Mouse (Mus musculus) MEL (cell line): ENCODE measurements around the gene Abcc4. TPM values are rescaled to one million over a fixed set of nuclear protein-coding genes. Genes with fewer than 3 reads are reported as not detected.

Experiments
- DNase-seq: peaks from one replicate; pipeline ENCODE4 v3.0.0; 2011; ENCODE audit warnings: low read depth, low spot score
- H3K27ac ChIP-seq: 2 replicates; pipeline ENCODE4 v1.5.1; 2012; ENCODE audit warnings: low read depth, mild to moderate bottlenecking, control low read depth, low read length, moderate library complexity; ENCODE audit not compliant: control insufficient read depth
- H3K27me3 ChIP-seq, 2 experiments: fragments of 150-350 bp in 1 of 2; sonication (generic) in 1 of 2; 2 replicates each; pipeline ENCODE4 v1.6.1; 2012; ENCODE audit warnings: low read length in 2 of 2, mild to moderate bottlenecking in 2 of 2, improper control_type of control experiment in 1 of 2, moderate library complexity in 1 of 2; ENCODE audit not compliant: insufficient read depth in 2 of 2, control insufficient read depth in 1 of 2
- H3K36me3 ChIP-seq, 2 experiments: 2 replicates each; pipeline ENCODE4 v1.6.1; 2012 to 2014; ENCODE audit warnings: low read length in 2 of 2, improper control_type of control experiment in 1 of 2, inconsistent platforms in 1 of 2, mild to moderate bottlenecking in 1 of 2; ENCODE audit not compliant: insufficient read depth in 2 of 2, control insufficient read depth in 1 of 2
- H3K4me1 ChIP-seq, 2 experiments: fragments of 150-350 bp in 1 of 2; sonication (generic) in 1 of 2; 2 replicates each; pipeline ENCODE4 v1.6.1; 2012; ENCODE audit warnings: low read length in 2 of 2, improper control_type of control experiment in 1 of 2, mild to moderate bottlenecking in 1 of 2; ENCODE audit not compliant: insufficient read depth in 2 of 2, control insufficient read depth in 1 of 2
- H3K4me3 ChIP-seq, 2 experiments: fragments of 150-350 bp in 1 of 2; sonication (generic) in 1 of 2; 2 replicates each; pipeline ENCODE4 v1.5.1; 2012; ENCODE audit warnings: low read depth in 2 of 2, low read length in 2 of 2, mild to moderate bottlenecking in 2 of 2, moderate library complexity in 2 of 2, control low read depth in 1 of 2, improper control_type of control experiment in 1 of 2; ENCODE audit not compliant: control insufficient read depth in 1 of 2, insufficient read depth in 1 of 2
- H3K79me2 ChIP-seq: 2 replicates; pipeline ENCODE4 v1.6.1; 2012; ENCODE audit warnings: mild to moderate bottlenecking, low read length, moderate library complexity; ENCODE audit not compliant: control insufficient read depth, poor library complexity, insufficient read depth
- H3K9ac ChIP-seq: 2 replicates; pipeline ENCODE4 v1.6.1; 2012; ENCODE audit warnings: low read depth, mild to moderate bottlenecking, control low read depth, low read length, moderate library complexity; ENCODE audit not compliant: control insufficient read depth, poor library complexity, severe bottlenecking
- H3K9me3 ChIP-seq: fragments of 150-350 bp; sonication (generic); replicated peaks from 2 replicates; pipeline ENCODE4 v1.6.1; 2012; ENCODE audit warnings: mild to moderate bottlenecking, low read length, improper control_type of control experiment, moderate library complexity; ENCODE audit not compliant: insufficient read depth
- BHLHE40 ChIP-seq: IDR thresholded peaks from 2 replicates; pipeline ENCODE4 v1.6.1; 2012; ENCODE audit warnings: low read depth, mild to moderate bottlenecking, inconsistent platforms, low read length, improper control_type of control experiment, borderline replicate concordance
- CHD2 ChIP-seq: IDR thresholded peaks from 2 replicates; pipeline ENCODE4 v1.6.1; 2011; ENCODE audit warnings: low read length, improper control_type of control experiment
- EP300 ChIP-seq, 2 experiments: IDR thresholded peaks; 2 replicates each; pipeline ENCODE4 v1.6.1; 2011; ENCODE audit warnings: improper control_type of control experiment in 2 of 2, low read length in 2 of 2, low read depth in 1 of 2, mild to moderate bottlenecking in 1 of 2
- ETS1 ChIP-seq: IDR thresholded peaks from 2 replicates; pipeline ENCODE4 v1.6.1; 2012; ENCODE audit warnings: low read depth, mild to moderate bottlenecking, inconsistent platforms, low read length, improper control_type of control experiment, moderate library complexity
- GABPA ChIP-seq: IDR thresholded peaks from 2 replicates; pipeline ENCODE4 v1.6.1; 2012; ENCODE audit warnings: low read depth, mild to moderate bottlenecking, inconsistent platforms, low read length, improper control_type of control experiment, moderate library complexity
- GATA1 ChIP-seq: IDR thresholded peaks from 2 replicates; pipeline ENCODE4 v1.6.1; 2011; ENCODE audit warnings: low read depth, low read length, improper control_type of control experiment
- HCFC1 ChIP-seq: IDR thresholded peaks from 2 replicates; pipeline ENCODE4 v1.6.1; 2012; ENCODE audit warnings: low read depth, mild to moderate bottlenecking, inconsistent platforms, low read length, improper control_type of control experiment, moderate library complexity
- JUND ChIP-seq: IDR thresholded peaks from 2 replicates; pipeline ENCODE4 v1.6.1; 2011; ENCODE audit warnings: low read depth, mild to moderate bottlenecking, improper control_type of control experiment, low read length
- MAFK ChIP-seq: IDR thresholded peaks from 2 replicates; pipeline ENCODE4 v1.6.1; 2011; ENCODE audit warnings: low read depth, mild to moderate bottlenecking, low read length, improper control_type of control experiment, borderline replicate concordance
- MAX ChIP-seq: IDR thresholded peaks from 2 replicates; pipeline ENCODE4 v1.6.1; 2011; ENCODE audit warnings: low read length, improper control_type of control experiment
- MEF2A ChIP-seq: IDR thresholded peaks from 2 replicates; pipeline ENCODE4 v1.6.1; 2014; ENCODE audit warnings: low read depth, mild to moderate bottlenecking, inconsistent platforms, low read length, improper control_type of control experiment; ENCODE audit not compliant: poor library complexity, insufficient replicate concordance, severe bottlenecking; ENCODE audit errors: extremely low read depth
- MXI1 ChIP-seq: IDR thresholded peaks from 2 replicates; pipeline ENCODE4 v1.6.1; 2011; ENCODE audit warnings: mild to moderate bottlenecking, low read depth, low read length, improper control_type of control experiment
- MYB ChIP-seq: IDR thresholded peaks from 2 replicates; pipeline ENCODE4 v1.6.1; 2011; ENCODE audit warnings: mild to moderate bottlenecking, low read depth, low read length, improper control_type of control experiment
- MYC ChIP-seq: IDR thresholded peaks from 2 replicates; pipeline ENCODE4 v1.6.1; 2011; ENCODE audit warnings: low read depth, mild to moderate bottlenecking, low read length, improper control_type of control experiment, moderate library complexity
- NELFE ChIP-seq: IDR thresholded peaks from 2 replicates; pipeline ENCODE4 v1.6.1; 2011; ENCODE audit warnings: low read depth, low read length, improper control_type of control experiment
- NRF1 ChIP-seq: IDR thresholded peaks from 2 replicates; pipeline ENCODE4 v1.6.1; 2014; ENCODE audit warnings: low read depth, mild to moderate bottlenecking, inconsistent platforms, low read length, improper control_type of control experiment, moderate library complexity; ENCODE audit not compliant: poor library complexity, insufficient read depth, severe bottlenecking
- POLR2A ChIP-seq, 2 experiments: IDR thresholded peaks; 2 replicates each; pipeline ENCODE4 v1.6.1; 2011 to 2012; ENCODE audit warnings: low read length in 2 of 2, mild to moderate bottlenecking in 2 of 2, control low read depth in 1 of 2, improper control_type of control experiment in 1 of 2, low read depth in 1 of 2, moderate library complexity in 1 of 2; ENCODE audit not compliant: control insufficient read depth in 1 of 2, insufficient read depth in 1 of 2, poor library complexity in 1 of 2
- RAD21 ChIP-seq: IDR thresholded peaks from 2 replicates; pipeline ENCODE4 v1.6.1; 2011; ENCODE audit warnings: mild to moderate bottlenecking, low read depth, low read length, improper control_type of control experiment
- SIN3A ChIP-seq: IDR thresholded peaks from 2 replicates; pipeline ENCODE4 v1.6.1; 2012; ENCODE audit warnings: low read length, improper control_type of control experiment, inconsistent platforms
- SMC3 ChIP-seq: IDR thresholded peaks from 2 replicates; pipeline ENCODE4 v1.6.1; 2011; ENCODE audit warnings: low read depth, low read length, improper control_type of control experiment
- TAL1 ChIP-seq: IDR thresholded peaks from 2 replicates; pipeline ENCODE4 v1.6.1; 2012; ENCODE audit warnings: mild to moderate bottlenecking, inconsistent platforms, low read length, moderate library complexity, mixed read lengths
- TCF12 ChIP-seq: IDR thresholded peaks from 2 replicates; pipeline ENCODE4 v1.6.1; 2014; ENCODE audit warnings: low read depth, mild to moderate bottlenecking, inconsistent platforms, low read length, improper control_type of control experiment, moderate library complexity
- UBTF ChIP-seq: IDR thresholded peaks from 2 replicates; pipeline ENCODE4 v1.6.1; 2012; ENCODE audit warnings: low read depth, mild to moderate bottlenecking, inconsistent platforms, low read length, improper control_type of control experiment, moderate library complexity, borderline replicate concordance; ENCODE audit not compliant: insufficient read depth
- USF2 ChIP-seq, 2 experiments: IDR thresholded peaks; 2 replicates each; pipeline ENCODE4 v1.6.1; 2011 to 2012; ENCODE audit warnings: improper control_type of control experiment in 2 of 2, low read length in 2 of 2, borderline replicate concordance in 1 of 2, inconsistent platforms in 1 of 2, low read depth in 1 of 2, mild to moderate bottlenecking in 1 of 2; ENCODE audit not compliant: insufficient read depth in 1 of 2
- ZNF384 ChIP-seq: IDR thresholded peaks from 2 replicates; pipeline ENCODE4 v1.6.1; 2012; ENCODE audit warnings: low read depth, mild to moderate bottlenecking, inconsistent platforms, low read length, improper control_type of control experiment
- polyA plus RNA-seq, 2 experiments: library from polyadenylated mRNA; stranded (reverse) in 1 of 2; unstranded in 1 of 2; fragments of >175 nt in 1 of 2; fragments of >200 nt in 1 of 2; gene quantifications; 2 replicates each; pipeline versions ENCODE4 v1.2.1 to v1.2.4; 2012; ENCODE audit warnings: low replicate concordance in 2 of 2, low read depth in 1 of 2; ENCODE audit not compliant: insufficient read length in 2 of 2, insufficient read depth in 1 of 2, missing spikeins in 1 of 2
- total RNA-seq: library from RNA; depleted of rRNA; stranded (reverse); fragments of 300-350 nt; gene quantifications from 2 replicates; pipeline ENCODE4 v1.2.3, GENCODE M21; 2012

Abcc4 gene
- total and polyA plus RNA-seq, 3 experiments: 7.1 to 8.4 TPM; not detected in 1

DNA sequence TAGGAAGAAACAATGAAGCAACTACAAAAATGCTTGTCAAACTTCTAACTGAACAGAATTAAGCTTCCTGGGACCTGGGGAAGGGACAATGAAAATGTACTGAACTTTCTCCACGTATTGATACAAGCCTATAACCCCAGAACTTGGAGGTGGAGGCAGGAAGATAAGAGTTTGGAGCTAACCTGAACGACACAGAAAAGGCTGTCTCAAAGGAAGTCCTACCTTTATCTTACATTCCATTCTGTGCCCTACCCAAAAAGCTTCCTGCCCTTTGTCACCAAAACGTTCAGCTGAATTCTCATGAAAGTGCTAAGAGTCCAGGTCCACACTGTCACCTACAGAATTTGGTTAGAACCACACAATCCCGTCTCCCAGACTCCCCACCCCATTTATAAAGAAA lies 48.8 kb downstream of the Abcc4 start:
- H3K79me2 ChIP-seq: no peaks in the 10 kb centered on the region
- DNase-seq: peak; percentile 53
- no peak for TF ChIP-seq MYC
- no peak for TF ChIP-seq USF2 (IDR thresholded peaks at IDR 0.05; ENCODE audit: borderline replicate concordance in 1 of 2, insufficient read depth in 1 of 2, low read depth in 1 of 2, low read length in 2 of 2)
- TF ChIP-seq ZNF384: no peak
- TF ChIP-seq GATA1: peak; percentile 78
- TF ChIP-seq RAD21: no peak
- no peak for TF ChIP-seq HCFC1
- TF ChIP-seq SIN3A: no peak
- no peak for TF ChIP-seq NRF1
- no peak for TF ChIP-seq UBTF
- no peak for TF ChIP-seq SMC3
- TF ChIP-seq TAL1: peak; percentile 53
- TF ChIP-seq JUND: no peak
- no peak for TF ChIP-seq NELFE
- peak; percentile 74 to 75 for TF ChIP-seq EP300 (IDR thresholded peaks at IDR 0.05; ENCODE audit: low read depth in 1 of 2, low read length in 2 of 2)
- TF ChIP-seq MXI1: no peak
- 0 out of 2 replicates have a peak, but pooled peaks have one; percentile 10 for TF ChIP-seq ETS1
- no peak for TF ChIP-seq MYB
- peak; percentile 47; the same call in 1 of the 2 replicates for TF ChIP-seq TCF12
- TF ChIP-seq MAFK: no peak
- TF ChIP-seq BHLHE40: no peak
- no peak for TF ChIP-seq MAX
- H3K27me3 ChIP-seq: no peaks in the 10 kb centered on the region
- peaks cover 7 to 22% of the 10 kb centered on the region in 2 experiments for H3K4me1 ChIP-seq
- no peak overlapping the region for H3K9ac ChIP-seq
- H3K27ac ChIP-seq: peak overlapping the region; percentile 67
- no peaks in the 10 kb centered on the region for H3K9me3 ChIP-seq
- no peak overlapping the region for H3K4me3 ChIP-seq
- peaks cover 0 to 12% of the 10 kb centered on the region in 2 experiments; a peak in 2 of 4 replicates for H3K36me3 ChIP-seq

DNA sequence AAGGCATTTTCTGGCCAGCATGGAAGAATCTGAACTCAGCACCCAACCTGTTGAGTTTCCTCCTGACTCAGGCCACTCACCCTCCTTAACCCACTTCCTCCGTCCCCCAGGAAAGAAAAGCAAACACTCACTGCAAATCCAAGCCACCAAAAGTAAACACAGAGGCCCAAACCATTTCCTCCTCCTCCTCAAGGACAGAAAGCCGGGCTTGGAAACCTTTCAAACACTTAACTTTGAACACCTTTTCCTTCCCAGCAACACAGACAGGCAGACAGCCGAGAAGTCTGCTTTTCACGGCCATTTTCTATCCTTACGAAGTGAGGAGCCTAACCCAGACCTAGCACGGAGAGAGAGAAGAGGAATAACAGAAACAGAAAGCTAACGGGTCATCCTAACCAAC lies 50.0 kb downstream of the Abcc4 start:
- Histone ChIP-seq H3K36me3 (peaks cover 0 to 12% of the 10 kb centered on the region in 2 experiments; a peak in 2 of 4 replicates), H3K4me3 (no peak overlapping the region)
- no peak for TF ChIP-seq MAX
- TF ChIP-seq GABPA: no peak
- no peak for TF ChIP-seq BHLHE40
- no peak for TF ChIP-seq CHD2
- TF ChIP-seq MAFK: no peak
- no peak for TF ChIP-seq MYC
- no peak for TF ChIP-seq SIN3A
- TF ChIP-seq MEF2A: no peak
- no peak for TF ChIP-seq POLR2A (IDR thresholded peaks at IDR 0.05; ENCODE audit: control insufficient read depth in 1 of 2, insufficient read depth in 1 of 2, low read depth in 1 of 2, low read length in 2 of 2, poor library complexity in 1 of 2)
- TF ChIP-seq, all 39 proteins: peak for 0
- peaks cover 7 to 22% of the 10 kb centered on the region in 2 experiments for H3K4me1 ChIP-seq
- no peak overlapping the region for H3K9ac ChIP-seq
- no peaks in the 10 kb centered on the region for H3K9me3 ChIP-seq
- DNase-seq: no peak
- no peaks in the 10 kb centered on the region for H3K79me2 ChIP-seq
- H3K27me3 ChIP-seq: no peaks in the 10 kb centered on the region
- H3K27ac ChIP-seq: peak overlapping the region; percentile 67; the same call in 1 of the 2 replicates
